Mouse (Mus musculus) spleen, postnatal 10 days (tissue): Measurements from ENCODE around the gene Krt27.

Experiments
- DNase-seq, 2 experiments: peaks; one replicate each; pipeline ENCODE4 v3.0.0; 2021 to 2022; ENCODE audit warnings: low spot score in 2 of 2

The Krt27 gene

DNA sequence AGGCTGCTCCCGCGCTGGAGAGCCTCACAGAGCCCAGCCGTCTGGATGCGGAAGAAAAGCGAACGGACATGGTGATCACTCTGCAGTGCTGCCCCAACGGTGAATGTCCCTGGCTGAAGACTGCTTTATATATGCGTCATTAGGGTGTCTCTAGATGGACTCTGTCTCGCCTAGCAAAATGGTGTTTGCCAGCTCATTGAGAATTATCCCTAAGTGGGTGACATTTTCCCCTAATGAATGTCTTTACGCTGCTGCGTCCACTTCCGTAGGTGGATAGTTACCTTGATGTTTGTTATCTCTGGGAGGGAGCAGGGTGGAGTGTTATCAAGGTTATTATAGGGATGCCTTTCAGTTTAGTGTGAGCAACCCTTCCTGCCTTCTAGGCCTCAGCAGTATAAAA lies at the start of gene Krt27:
Krt27 (minus strand) TSS at position 101 of the 400 bp plus-strand sequence.
- DNase-seq = no peak

DNA sequence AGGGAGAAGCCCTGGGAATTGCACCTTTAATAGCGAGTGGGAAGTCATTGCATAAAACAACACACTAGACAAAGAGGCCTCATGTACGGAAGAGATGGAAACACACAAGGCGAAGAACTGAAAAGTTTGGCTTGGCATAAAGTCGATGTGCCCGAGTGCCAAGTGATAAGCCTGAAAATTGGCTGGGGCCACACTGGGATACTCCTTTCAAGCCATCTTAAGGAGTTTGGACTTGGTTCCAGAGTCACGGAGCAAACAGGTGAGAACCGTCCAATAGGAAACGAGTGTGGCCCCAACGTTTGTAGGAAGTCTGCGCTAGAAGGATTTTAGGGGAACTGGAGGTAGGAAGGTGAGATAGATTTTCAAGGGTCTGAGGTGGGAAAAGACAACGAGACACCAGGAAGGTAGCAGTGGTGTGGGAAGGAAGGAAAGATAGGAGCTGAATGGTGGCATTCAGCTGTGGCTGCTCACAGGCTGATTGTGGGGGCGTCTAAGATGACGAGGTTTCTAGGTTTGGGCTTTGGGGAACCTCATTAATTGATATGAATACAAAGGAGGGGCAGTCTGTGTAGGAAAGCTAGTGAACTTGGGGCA lies 49.1 kb upstream of the Krt27 start:
- DNase-seq = no peak

DNA sequence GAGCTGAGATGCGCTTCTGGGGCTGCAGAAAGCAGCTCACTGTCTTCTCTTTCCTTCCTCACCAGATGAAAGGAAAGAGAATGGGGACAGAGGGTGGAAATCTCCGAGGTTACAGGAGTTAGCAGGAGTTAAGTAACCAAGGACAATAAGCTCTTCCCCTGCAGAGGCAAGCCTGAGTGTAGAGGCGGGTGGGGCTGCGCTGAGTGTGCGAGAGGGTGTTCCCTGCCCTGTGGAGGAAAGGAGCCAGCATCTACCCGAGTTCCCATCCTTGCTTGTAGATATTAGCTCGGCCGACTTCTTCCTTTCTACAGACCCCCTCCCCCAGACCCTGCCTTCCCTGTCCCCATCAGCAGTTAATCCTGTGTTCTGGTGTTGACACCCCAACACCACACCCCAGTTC lies 47.9 kb upstream of the Krt27 start:
- no peak for DNase-seq

DNA sequence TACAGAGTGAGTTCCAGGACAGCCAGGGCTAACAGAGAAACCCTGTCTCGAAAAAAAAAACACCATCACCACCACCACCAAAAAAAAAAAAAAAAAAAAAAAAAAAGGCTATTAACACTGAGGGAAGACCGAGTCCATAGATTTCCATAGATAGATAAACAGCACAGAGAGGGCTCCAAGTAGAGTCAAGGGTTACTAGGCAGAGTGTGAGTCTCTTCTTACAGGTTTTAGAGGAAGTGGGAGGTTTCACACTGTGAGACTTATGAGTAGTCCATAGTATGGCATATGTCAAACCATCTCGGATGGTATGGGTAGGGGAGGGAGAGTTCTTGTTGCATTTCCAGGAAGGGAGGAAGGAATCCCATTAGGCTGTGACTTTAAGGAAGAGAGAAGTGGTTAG lies 47.2 kb upstream of the Krt27 start:
- DNase-seq = no peak

DNA sequence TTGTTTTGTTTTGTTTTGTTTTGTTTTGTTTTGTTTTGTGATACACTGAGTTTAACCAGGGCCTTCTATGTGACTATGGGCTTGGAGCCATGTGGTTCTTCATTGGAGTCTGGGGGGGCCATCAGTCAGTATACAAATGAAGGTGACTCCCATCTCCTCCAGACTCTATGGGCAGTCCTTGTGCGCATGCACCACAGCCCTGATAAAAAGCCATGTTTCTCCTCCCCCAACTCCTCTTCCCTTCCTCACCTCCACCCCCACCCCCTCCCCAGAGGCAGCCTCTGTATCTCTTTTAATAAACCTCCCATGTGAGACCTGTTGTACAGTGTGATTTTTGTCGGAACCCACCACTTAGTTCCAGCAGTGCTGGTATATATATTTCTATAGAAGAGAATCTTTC lies 45.8 kb upstream of the Krt27 start:
- DNase-seq = no peak

DNA sequence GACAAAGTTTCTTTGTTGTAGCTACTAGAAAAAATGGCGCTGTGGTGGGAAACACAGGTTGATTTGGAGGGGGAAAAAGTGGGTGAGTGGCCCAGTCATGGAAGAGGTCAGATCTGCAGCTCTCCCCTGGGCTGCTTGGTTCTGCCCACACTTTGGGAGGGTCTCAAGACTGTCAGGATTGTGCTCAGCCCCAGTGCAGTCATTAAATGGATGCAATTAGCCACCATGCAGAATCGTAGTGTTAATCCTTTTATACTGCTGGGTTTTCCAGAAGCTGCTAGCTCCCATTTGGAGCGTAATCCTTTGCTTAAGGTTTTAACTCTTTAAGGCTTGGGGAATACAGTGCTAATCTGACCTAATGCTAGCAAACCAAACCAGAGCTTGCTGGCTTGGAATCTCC lies 45.1 kb upstream of the Krt27 start:
- no peak for DNase-seq

DNA sequence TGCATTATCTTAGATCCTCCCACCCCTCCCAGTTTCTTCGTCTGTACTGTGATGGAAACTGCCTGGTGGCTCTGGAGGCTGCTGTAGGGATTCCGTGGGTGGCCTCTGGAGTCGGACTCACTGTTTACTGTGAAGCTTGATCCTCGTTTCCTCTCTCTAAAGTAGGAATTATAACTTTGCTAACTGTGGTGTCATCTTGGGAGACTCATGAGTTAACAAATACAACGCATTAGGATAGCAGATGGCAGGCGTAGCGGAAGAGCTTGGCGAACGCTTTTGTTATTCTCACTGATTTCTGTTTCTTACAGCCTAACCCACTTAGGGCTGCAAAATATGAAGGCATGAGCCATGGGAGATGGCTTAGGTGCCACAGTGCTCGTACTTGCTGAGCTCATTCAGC lies 41.6 kb upstream of the Krt27 start:
- no peak for DNase-seq

DNA sequence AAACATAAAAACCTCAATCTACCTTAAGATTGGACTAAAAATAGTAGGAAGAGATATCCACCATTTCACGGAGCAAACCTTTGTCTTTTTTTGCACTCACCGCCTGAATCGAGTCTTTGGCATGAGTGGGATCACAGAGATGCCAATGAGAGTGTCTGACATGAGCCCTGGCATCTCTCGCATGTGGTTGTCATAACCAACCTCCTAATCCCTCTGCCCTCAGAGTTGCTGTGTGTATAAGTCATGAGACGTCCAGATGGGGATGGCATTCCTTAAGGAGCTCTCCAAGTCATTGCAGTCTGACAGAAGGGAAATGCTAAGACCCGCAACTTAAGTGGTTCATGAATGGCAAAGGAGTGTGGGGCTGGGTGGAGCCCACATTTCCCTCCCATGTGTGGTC lies 40.5 kb upstream of the Krt27 start:
- DNase-seq = no peak

DNA sequence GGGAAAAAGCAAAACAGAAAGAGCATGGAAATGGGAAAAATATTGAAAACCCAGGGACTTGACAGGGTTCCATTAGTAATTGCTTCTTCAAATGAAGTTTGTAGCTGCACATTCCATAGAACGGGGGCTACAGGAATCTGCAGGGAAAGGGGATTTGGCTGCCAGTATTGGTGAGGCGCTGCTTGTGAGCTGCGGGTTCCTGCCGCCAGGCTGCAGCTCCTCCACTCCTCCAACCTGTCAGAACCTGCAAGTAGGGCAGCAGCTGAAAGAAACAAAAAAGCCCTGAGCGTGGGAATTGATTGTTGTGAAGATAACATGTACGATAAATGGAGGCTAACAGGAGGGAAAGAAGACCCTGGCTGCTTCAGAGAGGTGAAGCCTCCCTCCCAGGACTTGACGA lies 40.0 kb upstream of the Krt27 start:
- no peak for DNase-seq

DNA sequence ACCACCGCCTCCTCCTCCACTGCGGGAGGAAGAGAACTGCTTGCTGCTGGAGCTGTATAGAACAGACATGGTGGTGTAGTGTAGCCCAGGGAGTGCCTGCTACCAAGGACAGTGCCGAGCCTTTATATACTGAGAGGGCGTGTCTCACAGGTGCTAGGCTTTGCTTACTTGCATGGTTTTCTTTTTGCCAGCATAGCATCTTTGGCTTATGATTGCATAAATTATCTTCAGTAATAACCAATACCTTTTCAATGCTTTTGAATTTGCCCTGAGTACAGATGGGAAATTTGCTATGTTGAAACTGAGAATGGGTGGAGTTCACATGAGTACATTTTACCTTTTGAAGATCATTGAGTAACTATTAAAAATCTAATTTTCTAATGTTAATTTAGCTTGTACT lies 38.4 kb upstream of the Krt27 start, which contains the start of gene Krt10:
Krt10 (minus strand) TSS at position 101 of the 400 bp plus-strand sequence.
- DNase-seq = no peak

DNA sequence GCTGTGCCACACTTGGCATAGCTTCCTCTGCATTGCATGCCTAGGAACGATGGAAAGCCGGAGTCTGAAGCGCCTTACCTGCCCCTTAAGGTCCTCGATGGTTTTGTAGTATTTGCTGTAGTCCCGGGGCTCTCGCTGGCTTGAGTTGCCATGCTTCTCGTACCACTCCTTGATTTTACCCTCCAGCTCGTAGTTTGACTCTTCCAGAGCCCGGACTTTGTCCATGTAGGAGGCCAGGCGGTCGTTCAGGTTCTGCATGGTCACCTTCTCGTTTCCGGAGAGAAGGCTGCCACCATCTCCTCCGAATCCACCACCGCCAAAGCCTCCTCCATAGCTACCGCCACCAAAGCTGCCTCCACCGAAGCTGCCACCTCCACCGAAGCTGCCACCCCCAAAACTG lies 37.8 kb upstream of the Krt27 start:
- DNase-seq = no peak

DNA sequence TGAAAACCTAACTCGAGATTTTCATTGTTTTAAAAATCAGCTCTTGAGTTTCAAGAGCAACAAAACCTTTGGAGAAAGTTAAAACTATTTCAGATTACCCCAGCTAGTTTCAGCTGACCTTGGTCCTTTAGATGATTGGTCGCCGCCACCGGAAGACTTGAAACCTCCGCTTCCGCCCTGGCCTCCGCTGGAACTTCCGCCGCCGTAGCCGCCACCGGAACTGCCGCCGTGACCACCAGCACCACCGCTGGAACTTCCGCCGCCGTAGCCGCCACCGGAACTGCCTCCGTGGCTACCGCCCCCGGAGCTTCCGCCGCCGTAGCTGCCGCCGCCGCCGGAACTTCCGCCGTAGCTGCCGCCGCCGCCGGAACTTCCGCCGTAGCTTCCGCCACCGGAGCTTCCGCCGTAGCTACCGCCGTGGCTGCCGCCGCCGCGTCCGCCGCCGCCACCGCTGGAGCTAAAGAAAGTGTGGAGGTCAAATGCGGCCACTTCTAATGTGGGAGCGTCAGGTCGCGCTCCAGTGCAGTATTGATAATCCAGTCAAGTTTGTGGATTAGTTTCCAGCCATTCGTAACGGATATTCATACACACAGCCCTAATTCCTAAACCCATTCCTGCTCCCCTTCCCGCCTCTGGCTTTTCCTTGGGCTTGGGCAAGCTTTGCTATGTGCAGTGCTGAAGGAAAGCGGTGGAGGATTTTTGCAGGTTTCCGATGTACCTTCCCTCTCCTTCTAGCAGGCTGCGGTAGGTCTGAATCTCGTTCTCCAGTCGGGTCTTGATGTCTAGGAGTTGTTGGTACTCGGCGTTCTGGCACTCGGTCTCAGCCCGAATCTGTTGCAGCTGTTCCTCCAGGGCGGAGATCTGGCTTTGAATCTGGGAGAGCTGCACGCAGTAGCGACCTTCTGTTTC lies 35.2 kb upstream of the Krt27 start:
- peak; percentile 39 to 82 for DNase-seq

DNA sequence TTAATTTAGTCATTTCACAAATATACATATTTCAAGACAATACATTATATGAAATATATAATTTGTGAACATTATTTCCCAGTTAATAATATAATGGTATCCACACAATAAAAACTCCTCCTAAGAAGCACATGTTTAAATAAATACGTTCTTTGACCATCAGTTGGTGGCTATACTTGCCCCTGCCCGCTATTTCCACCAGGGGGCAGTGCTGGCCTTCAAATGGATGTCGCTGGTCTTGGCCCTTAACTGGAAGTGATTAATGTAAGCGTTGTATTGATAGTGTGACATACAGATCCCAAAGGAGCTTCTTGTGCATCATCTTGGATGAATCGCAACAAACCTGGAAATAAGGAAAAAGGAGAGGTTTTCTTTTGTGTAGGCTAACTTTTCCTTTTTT lies 28.7 kb upstream of the Krt27 start:
- peak; percentile 49 to 74 for DNase-seq

DNA sequence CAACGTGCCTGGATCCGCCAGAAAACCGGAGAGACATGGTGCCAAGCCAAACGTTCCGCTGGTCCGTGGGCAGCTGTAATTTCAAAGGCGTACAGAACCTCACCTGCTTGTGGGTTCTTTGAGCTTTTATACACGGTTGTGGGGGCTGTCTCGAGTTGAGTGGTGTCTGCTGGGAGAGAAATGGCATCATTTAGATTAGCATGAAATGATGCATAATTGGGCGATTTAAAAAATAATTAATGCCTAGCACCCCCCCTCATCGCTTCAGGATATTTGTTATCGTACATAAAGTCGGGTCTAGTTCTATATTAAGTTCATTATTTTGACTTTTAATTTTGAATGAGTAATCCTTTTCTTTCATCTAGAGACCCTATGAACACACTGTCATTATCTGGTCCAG lies 23.9 kb upstream of the Krt27 start, which contains the start of gene Krt28:
Krt28 (minus strand) TSS at position 101 of the 400 bp plus-strand sequence.
- no peak for DNase-seq

DNA sequence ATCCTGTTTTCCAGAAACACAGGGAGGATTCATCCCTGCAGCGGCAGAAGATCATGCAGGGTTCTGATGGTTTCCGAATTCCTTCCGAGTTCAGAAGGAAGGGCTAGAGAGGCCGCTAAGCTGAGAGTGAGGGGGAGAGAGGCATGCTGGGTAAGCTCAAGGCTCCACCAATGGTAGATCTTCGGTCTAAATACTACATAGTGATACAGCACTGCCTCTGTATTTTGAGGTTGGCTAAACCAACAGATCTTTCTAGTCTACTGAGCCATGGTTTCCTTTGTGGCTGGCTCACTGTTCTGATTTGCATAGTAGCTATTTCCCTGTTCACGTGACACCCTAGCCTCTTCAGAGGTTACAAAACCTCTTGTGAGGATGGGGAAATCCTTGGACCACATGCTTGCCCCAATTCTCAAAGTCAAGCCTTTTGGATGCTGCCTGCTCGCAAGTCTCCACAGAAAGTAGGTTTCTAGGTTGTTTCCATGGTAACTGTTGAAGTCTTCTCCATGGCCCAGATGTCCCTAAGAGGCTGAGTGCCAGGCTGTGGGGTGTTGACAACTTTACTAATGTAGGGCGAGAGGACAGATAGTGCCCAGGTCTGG lies 19.0 kb upstream of the Krt27 start:
- no peak for DNase-seq

DNA sequence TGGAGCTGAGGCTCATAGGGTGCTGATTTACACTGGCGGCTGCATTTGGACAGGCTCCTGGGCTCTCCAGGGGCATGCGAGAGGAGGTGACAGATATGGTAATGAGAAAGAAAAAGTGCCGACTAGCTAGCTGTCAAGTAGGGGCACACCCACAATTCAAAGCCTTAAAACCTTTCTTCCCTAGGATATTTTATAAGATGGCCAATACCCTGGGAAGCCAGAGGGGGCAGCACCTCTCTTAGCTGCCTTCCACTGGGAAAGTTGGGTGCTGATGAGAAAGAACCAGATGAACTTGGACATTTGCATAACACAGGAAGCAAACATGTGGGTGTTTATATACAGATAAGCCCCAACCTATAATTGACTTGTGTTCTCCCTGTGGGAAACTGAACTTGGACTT lies 18.3 kb upstream of the Krt27 start:
- DNase-seq = no peak

DNA sequence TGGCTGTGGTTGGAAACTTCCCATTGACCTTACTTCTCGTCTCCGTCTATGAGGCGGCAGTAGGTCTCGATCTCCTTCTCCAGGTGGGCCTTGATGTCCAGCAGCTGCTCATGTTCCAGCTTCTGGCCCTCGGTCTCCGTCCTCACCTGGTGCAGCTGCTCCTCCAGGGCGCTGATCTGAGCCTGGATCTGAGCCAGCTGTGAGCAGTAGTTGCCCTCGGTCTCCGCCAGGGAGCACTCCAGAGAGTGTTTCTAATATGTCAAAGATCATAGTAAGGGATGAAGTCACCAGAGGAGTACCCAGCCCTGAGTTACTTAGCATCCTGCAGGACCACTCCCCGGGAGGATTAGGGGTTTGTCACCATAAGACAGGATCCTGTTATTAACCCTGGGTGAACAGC lies 15.9 kb upstream of the Krt27 start:
- peak in 1 of 2 experiments; percentile 16 for DNase-seq

DNA sequence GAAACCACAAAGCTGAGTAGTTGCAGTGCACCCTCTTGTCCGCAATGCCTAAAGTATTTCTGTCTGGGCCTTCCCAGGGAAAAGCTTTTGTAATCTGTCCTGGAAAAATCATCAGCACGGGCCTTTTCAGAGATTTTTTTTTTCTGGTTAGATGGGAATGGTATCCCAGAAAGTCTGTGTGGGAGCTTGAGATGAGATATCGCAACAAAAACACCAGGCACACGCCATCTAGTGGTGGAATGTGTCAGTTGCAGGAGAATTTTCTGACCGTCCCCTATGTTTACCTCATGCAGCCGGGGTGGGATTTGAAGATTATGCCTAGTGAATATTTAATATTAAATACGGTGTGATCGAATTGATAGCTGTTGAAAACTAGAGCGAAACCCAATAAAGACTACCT lies 13.5 kb upstream of the Krt27 start:
- DNase-seq = peak in 1 of 2 experiments; percentile 16

DNA sequence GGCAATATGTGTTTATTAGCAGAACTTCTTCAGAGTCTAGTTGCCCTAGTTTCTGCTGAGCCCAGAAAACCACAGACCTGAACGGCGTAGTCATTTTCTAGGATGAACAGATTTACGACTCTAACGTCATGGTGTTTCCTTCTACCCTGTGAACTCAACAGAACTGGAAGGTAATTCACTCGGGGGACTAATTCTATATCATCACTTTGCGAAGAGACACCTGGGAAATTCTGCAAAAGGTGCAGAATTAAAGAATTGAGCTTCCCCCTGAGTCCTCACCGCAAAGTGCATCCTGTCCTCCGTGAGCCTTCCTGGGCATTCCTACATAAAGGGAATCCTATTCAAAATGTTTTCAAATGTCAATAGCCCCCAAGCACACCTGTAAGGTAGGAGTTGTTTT lies 10.5 kb upstream of the Krt27 start:
- no peak for DNase-seq

DNA sequence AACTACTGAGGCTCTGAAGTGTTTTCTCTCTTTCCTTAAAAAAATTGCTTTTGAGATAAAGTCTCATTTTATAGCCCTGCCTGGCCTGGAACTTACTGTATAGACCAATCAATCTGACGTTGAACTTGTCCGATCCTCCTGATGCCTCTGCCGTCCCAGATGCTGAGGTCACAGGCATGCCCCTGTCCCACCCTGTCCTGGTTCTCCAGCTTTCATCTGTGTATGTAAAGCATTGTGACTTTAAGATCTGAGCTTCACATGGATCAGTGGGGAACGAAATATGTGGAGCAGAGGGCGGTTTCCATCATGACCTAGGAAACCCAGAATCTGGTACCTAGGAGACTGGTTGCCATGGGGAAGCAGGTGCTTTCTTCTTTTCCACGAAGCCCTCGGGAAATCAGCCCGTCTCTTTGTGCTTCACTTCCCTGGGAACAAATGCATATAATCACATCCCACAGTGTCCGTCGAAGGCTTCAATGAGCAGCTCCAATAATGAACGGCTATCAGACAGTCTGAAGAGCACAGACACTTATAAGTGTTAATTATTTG lies 11.5 kb downstream of the Krt27 start:
- DNase-seq = no peak

DNA sequence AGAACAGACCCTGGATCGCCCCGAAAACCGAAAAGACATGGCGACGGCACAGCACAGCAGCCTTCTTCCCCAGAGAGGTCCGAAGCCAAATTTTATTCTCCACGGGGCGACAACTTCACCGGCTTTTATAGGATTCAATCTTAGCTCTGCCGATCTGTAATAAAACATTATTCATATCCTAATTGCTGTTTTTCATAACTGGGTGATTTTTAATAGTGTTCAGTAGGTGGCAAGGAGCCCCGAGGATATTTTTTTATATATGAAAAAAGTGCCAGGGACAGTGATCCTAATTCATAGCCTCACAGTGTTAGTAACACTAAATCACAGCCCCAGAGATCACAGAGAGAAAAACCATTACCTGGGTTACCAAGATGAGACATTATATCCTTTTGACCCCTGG lies 13.0 kb downstream of the Krt27 start, which contains the start of gene Krt26:
Krt26 (minus strand) TSS at position 101 of the 400 bp plus-strand sequence.
- no peak for DNase-seq

DNA sequence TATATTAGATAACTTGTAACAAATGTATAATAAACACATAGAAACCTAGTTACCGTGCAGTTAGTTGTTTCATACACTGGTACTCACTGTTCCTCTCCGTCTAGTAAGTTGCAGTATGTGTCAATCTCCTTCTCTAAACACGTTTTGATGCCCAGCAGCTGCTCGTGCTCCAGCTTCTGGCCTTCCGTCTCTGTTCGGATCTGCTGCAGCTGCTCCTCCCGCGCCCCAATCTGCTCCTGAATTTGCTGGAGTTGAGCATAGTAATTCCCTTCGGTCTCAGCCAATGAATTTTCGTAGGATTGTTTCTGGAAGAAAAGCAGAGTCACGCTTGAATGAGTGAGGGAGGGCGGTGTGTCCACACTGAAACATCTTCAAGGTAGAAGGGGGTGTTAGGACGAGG lies 17.5 kb downstream of the Krt27 start:
- no peak for DNase-seq
